Mouse (Mus musculus) hindbrain, embryonic 13.5 days (tissue): ENCODE results near the gene Ilkap. TPM values are rescaled to one million over a fixed set of nuclear protein-coding genes. Genes with fewer than 3 reads are reported as not detected.
A peak's percentile ranks its signal among the peaks of the same experiment; 100 is the strongest.

Experiments used
- ATAC-seq: fragments of 200-750 bp; cut with Nextera tagmentation; 2 replicates; pipeline ENCODE4 v1.8.0; 2017; ENCODE audit warnings: moderate TSS enrichment; ENCODE audit not compliant: low FRiP score
- H3K27ac ChIP-seq: fragments of 300-500 bp; sonication (generic); 2 replicates; pipeline ENCODE4 v1.5.1; 2015; ENCODE audit warnings: inconsistent platforms, mild to moderate bottlenecking, moderate library complexity
- H3K27me3 ChIP-seq: fragments of 300-500 bp; sonication (generic); 2 replicates; pipeline ENCODE4 v1.6.1; 2015; ENCODE audit warnings: mild to moderate bottlenecking, inconsistent platforms
- H3K36me3 ChIP-seq: fragments of 300-500 bp; sonication (generic); 2 replicates; pipeline ENCODE4 v1.6.1; 2015; ENCODE audit warnings: mild to moderate bottlenecking, inconsistent platforms
- H3K4me1 ChIP-seq: fragments of 300-500 bp; sonication (generic); replicated peaks from 2 replicates; pipeline ENCODE4 v1.6.1; 2015; ENCODE audit warnings: inconsistent platforms
- H3K4me2 ChIP-seq: fragments of 300-500 bp; sonication (generic); 2 replicates; pipeline ENCODE4 v1.6.1; 2015; ENCODE audit warnings: inconsistent platforms, mild to moderate bottlenecking, moderate library complexity
- H3K4me3 ChIP-seq: fragments of 300-500 bp; sonication (generic); 2 replicates; pipeline ENCODE4 v1.5.1; 2015; ENCODE audit warnings: mild to moderate bottlenecking, inconsistent platforms
- H3K9ac ChIP-seq: fragments of 300-500 bp; sonication (generic); 2 replicates; pipeline ENCODE4 v1.6.1; 2015; ENCODE audit warnings: mild to moderate bottlenecking, inconsistent platforms
- H3K9me3 ChIP-seq: fragments of 300-500 bp; sonication (generic); 2 replicates; pipeline ENCODE4 v1.6.1; 2016; ENCODE audit warnings: inconsistent platforms
- WGBS: fragments of 180-500 bp; shearing (Covaris S2); methylation state at CpG from one replicate; pipeline ENCODE4 v1.1.7; 2015; 5-methylcytosine and 5-hydroxymethylcytosine counted together
- polyA plus RNA-seq: library from polyadenylated mRNA; unstranded; fragments of >200 nt; fragmentation: Nextera tagmentation; extraction: Ambion mirVana; gene quantifications from 2 replicates; pipeline ENCODE4 v1.2.1, GENCODE M21; 2015

Ilkap gene
- polyA plus RNA-seq, 1 experiment from 2014 or later, result 147 TPM

DNA sequence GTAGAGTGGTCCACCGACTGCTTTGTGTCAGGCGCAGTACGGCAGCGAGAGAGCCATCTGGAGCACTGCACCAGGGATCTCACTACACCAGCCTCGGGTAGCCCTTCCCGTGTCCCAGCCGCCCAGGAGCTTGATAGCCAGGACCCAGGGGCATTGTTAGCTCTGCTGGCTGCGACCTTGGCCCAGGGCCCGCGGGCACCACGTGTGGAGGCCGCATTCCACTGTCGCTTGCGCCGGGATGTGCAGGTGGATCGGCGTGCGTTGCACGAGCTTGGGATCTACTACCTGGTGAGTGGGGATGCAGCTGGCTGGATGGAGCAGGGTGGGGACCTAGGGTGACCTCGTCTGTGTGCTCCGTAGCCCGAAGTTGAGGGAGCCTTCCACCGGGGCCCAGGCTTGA lies 28.6 kb downstream of the Ilkap start:
- 85% methylated on average over 23 of the region's 23 CpGs for WGBS
- H3K36me3 ChIP-seq, result peaks cover 61% of the 10 kb centered on the region
- ATAC-seq, result no peak

DNA sequence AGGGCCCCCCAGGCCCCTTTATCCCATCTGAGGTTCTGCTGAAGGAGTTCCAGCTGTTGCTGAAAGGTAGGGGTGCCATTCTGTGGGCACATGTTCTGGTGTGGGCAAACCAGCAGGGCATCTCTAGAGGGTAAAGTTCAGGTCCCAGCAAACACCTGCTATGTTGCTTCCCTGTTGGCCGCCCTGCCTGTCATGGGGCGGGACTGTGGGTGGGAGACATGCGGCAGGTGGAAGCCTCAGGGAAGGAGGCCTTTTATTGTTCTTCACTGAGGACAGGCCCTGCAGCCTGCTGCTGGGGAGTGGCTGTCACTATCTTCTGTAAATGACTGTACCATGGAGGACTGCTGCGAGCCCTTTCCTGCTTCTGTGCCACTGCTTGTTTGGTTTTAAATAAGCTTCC lies 29.2 kb downstream of the Ilkap start:
- Histone ChIP-seq H3K9ac (no peak overlapping the region), H3K4me3 (no peak overlapping the region), H3K4me2 (no peak overlapping the region), H3K27ac (no peak overlapping the region), H3K4me1 (peaks cover 9% of the 10 kb centered on the region), H3K9me3 (no peaks in the 10 kb centered on the region), H3K27me3 (peaks cover 30% of the 10 kb centered on the region), H3K36me3 (peaks cover 55% of the 10 kb centered on the region)
- WGBS, result 72% methylated on average over 4 of the region's 4 CpGs
- no peak for ATAC-seq

More for the DNA sequence above, 28.6 kb downstream of the Ilkap start:
- H3K4me3 ChIP-seq, result no peak overlapping the region
- H3K27ac ChIP-seq, result no peak overlapping the region
- H3K4me2 ChIP-seq, result no peak overlapping the region
- H3K9me3 ChIP-seq, result no peaks in the 10 kb centered on the region
- H3K4me1 ChIP-seq, result peaks cover 9% of the 10 kb centered on the region
- H3K9ac ChIP-seq, result no peak overlapping the region
- peaks cover 26% of the 10 kb centered on the region for H3K27me3 ChIP-seq

DNA sequence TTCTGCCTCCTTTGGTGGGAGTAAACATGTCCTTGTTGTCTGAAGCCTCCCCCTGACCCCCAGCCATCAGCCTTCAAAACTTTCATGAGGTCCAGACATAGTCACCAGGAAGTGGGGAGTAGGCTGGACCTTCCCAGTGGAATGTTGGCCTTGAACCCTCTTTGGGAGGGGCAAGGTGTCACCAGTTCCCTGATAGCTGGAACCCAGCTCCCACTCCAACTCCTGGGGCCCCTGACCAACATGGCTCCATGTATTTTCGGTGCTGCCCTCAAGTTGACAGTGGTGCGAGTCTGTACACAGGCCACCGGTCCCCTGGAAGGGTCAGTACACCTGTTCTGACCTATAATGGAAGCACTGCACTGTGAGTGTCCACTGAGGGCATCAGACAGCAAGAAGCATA lies 31.3 kb downstream of the Ilkap start:
- H3K27me3 ChIP-seq, result peaks cover 30% of the 10 kb centered on the region
- H3K4me1 ChIP-seq, result peaks cover 9% of the 10 kb centered on the region
- no peak overlapping the region for H3K4me3 ChIP-seq
- H3K9me3 ChIP-seq, result peaks cover 7% of the 10 kb centered on the region; the same call in 1 of the 2 replicates
- H3K9ac ChIP-seq, result no peak overlapping the region
- ATAC-seq, result no peak
- H3K4me2 ChIP-seq, result no peak overlapping the region
- H3K36me3 ChIP-seq, result peaks cover 34% of the 10 kb centered on the region
- no peak overlapping the region for H3K27ac ChIP-seq
- WGBS, result 83% methylated on average over 3 of the region's 3 CpGs

DNA sequence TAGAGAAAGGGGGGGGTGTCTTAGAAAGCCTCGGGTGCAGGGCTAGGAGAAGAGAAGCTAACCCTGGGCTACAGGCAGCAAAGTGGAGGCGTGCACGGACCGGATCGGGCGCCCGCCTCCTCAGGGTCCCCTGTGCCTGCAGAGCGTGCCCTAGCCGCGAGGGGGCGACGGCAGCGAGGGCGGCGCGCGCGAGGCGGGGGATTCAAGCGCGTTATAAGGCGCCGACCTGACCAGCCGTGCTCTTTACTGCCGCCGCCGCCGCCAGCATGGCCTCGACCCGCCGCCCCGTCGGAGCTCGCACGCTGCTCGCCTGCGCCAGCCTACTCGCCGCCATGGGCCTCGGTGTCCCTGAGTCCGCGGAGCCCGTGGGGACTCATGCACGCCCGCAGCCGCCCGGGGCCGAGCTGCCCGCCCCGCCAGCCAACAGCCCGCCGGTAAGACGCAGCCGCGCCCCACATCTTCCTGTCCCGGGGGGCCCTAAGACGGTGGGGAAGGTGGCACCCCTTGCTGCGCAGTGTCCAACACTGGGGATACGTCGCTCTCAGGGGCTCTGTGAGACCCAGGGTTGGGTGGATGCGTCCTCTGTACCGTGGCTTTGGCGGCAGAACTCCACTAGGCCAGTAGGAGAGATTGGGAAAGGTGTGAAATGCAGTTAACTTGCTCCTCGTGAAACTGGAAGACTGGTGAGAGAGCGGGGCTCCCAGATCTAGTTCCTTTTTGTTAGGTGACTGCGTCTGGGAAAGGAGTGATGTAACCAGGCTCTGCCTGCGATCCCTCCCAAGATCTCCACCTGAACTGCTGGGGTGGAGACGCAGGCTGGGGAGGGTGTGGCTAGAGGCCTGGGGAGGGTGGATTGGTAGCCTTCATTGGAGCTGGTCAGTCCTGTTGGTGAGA lies 32.2 kb downstream of the Ilkap start, which contains the start of gene Erfe:
Erfe (plus strand) TSS at position 216 of the 894 bp plus-strand sequence.
- Histone ChIP-seq H3K4me3 (peak within 1 kb of the TSS; percentile 38), H3K27me3 (peaks cover 30% of the 10 kb centered on the region), H3K27ac (no peak within 1 kb of the TSS), H3K4me1 (peaks cover 9% of the 10 kb centered on the region), H3K9me3 (peaks cover 7% of the 10 kb centered on the region; the same call in 1 of the 2 replicates), H3K9ac (peak within 1 kb of the TSS; percentile 67), H3K36me3 (peaks cover 25% of the 10 kb centered on the region), H3K4me2 (peak within 1 kb of the TSS; percentile 64)
- peak; percentile 57; the same call in 1 of the 2 replicates for ATAC-seq
- WGBS, result under 1% methylated on average over 65 of the region's 68 CpGs

DNA sequence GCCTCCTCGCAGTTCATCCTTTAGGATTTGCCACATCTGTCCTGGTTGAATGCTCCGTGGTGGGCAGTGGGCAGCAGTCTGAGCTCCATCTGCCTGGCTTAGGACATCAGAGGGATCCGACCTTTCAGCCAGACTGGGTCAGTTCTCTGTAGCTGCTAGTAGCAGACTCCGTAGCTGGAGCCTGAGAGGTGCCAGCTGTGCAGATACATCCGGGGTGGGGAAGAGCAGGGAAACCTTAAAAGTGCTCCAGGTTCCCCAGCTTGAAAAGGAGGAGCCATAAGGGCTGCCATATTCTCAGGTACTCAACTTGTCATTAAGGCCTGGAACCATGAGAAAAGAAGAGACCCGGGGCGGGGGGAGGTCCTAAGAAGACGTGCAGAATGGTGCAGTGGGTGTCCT lies 32.8 kb downstream of the Ilkap start:
- peak overlapping the region; percentile 64 for H3K4me2 ChIP-seq
- H3K36me3 ChIP-seq, result peaks cover 19% of the 10 kb centered on the region
- H3K4me1 ChIP-seq, result peaks cover 9% of the 10 kb centered on the region
- no peak overlapping the region for H3K27ac ChIP-seq
- ATAC-seq, result no peak
- 29% methylated on average over 8 of the region's 8 CpGs for WGBS
- peaks cover 7% of the 10 kb centered on the region; the same call in 1 of the 2 replicates for H3K9me3 ChIP-seq
- H3K9ac ChIP-seq, result peak overlapping the region; percentile 67; the same call in 1 of the 2 replicates
- peaks cover 30% of the 10 kb centered on the region for H3K27me3 ChIP-seq
- H3K4me3 ChIP-seq, result peak overlapping the region; percentile 38

DNA sequence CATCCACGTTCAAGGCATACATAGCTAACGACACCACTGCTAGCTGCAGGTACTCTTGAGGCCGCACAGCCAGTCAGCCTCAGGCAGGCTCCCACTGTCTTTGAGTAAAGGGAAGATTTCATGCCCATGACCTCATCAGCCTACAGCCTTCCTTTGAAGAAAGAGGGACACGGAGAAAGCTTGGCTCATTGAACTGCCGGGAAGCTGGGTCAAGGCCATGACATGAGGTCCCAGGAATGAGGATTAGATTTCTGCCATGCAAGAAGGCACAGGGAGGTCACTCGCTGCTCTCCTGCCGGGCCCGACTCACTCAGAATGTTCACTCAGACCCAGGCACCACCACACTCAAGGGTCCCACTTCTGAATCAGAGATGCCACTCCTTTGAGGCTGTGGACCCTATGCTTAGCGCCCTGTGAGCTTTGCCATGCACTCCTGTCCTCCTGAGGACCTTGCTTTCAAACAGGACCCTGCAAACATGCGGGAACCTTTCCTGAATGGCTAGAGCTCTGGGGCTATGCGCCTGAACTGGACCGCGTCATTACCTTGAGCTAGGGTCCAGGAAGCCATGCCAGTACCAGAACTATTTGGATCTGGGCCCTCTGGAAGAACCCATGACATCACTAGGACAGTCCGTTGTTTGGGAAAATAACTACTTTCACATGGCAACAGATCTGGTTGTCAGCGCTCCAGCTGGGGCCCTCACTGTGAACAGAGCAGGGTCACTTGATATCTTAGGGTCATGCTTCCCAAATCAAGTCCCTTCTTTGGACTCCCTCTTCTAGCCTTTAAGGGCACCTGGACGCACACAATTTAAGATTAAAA lies 33.6 kb downstream of the Ilkap start:
- Histone ChIP-seq H3K4me2 (no peak overlapping the region), H3K27ac (no peak overlapping the region), H3K9me3 (peaks cover 7% of the 10 kb centered on the region; the same call in 1 of the 2 replicates), H3K9ac (no peak overlapping the region), H3K4me3 (no peak overlapping the region), H3K4me1 (peaks cover 9% of the 10 kb centered on the region), H3K27me3 (peaks cover 30% of the 10 kb centered on the region), H3K36me3 (peaks cover 11% of the 10 kb centered on the region)
- no peak for ATAC-seq
- WGBS, result 93% methylated on average over 16 of the region's 16 CpGs

DNA sequence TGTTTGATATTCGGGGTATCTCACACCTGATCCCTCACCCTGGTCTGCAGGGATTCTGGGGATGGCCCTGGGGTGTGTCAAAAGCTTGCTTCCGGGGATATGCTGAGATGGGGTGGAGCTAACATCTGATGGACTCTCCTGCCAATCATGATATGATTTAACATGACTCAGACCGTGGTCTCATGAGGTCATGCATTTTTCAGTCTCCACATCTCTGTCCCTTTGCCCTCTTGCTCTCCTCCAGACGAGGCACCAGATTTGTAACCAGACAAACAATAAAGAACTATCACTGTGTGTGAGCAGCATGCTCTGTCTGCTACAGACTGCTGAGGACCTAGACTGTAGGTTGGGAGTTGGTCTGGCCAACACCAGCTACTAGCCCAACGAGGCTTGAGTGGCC lies 36.5 kb downstream of the Ilkap start:
- Histone ChIP-seq H3K9ac (no peak overlapping the region), H3K9me3 (peaks cover 7% of the 10 kb centered on the region; the same call in 1 of the 2 replicates), H3K4me2 (no peak overlapping the region), H3K27me3 (peaks cover 23% of the 10 kb centered on the region), H3K4me3 (no peak overlapping the region), H3K36me3 (no peaks in the 10 kb centered on the region), H3K27ac (no peak overlapping the region), H3K4me1 (peaks cover 9% of the 10 kb centered on the region)
- ATAC-seq, result no peak
- 87% methylated on average over 5 of the region's 5 CpGs for WGBS

DNA sequence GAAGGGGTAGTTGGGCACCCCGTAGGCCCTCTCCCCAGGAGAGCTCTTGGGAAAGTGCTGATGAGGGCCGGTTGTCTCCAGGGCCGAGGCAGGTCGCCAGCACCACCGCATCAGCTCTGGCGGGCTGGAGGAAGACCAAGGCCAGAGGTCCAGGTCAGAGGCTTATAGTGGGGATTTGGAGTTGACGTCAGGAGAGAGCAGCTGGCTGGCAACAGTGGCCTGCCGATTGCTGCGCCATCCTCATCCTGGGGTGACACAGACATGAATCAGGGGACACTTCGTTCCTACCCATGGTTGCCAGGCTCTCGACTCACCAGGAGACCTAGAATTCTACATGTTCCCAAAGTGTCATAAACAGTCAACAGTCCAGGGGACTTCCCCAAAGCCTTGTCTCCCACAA lies 42.5 kb downstream of the Ilkap start:
- Histone ChIP-seq H3K9me3 (no peaks in the 10 kb centered on the region), H3K4me3 (no peak overlapping the region), H3K27ac (no peak overlapping the region), H3K9ac (no peak overlapping the region), H3K36me3 (no peaks in the 10 kb centered on the region), H3K4me2 (no peak overlapping the region), H3K4me1 (no peaks in the 10 kb centered on the region), H3K27me3 (no peaks in the 10 kb centered on the region)
- 90% methylated on average over 11 of the region's 11 CpGs for WGBS
- ATAC-seq, result no peak

DNA sequence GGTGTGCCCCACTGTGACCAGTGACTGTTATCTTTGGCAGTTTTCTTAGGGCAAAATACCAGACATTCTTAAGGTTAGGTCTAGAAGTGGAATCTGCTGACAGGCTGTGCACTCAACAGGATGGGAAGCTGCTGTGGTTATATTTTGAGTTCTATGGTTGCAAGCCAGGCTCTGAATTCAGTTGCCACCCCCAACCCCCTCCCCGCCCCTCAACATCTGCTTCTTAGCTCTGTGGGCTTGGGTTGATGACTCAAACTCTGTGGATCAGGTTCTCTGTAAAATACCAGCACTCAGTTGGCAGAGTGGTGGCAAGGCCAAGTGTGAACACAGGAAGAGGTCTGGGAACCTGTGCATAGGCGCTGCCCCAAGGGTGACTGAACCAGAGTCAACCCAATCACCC lies 46.3 kb downstream of the Ilkap start:
- no peaks in the 10 kb centered on the region for H3K9me3 ChIP-seq
- H3K4me1 ChIP-seq, result no peaks in the 10 kb centered on the region
- no peak overlapping the region for H3K9ac ChIP-seq
- WGBS, result 88% methylated on average over 2 of the region's 2 CpGs
- no peaks in the 10 kb centered on the region for H3K27me3 ChIP-seq
- H3K36me3 ChIP-seq, result no peaks in the 10 kb centered on the region
- ATAC-seq, result no peak
- H3K4me2 ChIP-seq, result no peak overlapping the region
- no peak overlapping the region for H3K27ac ChIP-seq
- no peak overlapping the region for H3K4me3 ChIP-seq

DNA sequence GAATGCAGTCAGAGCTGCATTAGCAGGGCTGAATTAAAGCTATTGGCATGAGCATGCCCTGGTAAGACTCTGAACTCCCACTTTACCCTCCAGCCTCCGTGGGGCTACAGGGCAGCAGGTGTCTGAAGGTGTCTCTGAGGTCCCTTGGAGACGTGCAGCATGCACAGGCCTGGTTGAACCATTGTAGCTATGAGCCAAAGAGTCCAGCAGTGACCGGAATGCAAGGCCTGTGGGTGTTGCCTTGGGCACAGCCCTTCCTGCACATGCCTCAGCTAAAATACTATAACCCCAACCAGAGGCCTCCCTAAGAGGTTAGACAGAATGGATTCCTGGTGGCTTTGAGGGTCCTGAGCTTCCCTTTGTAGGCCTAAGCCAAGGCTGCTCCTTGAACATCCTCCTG lies 47.4 kb downstream of the Ilkap start:
- no peak overlapping the region for H3K4me3 ChIP-seq
- peaks cover 6% of the 10 kb centered on the region for H3K27me3 ChIP-seq
- H3K9me3 ChIP-seq, result no peaks in the 10 kb centered on the region
- no peak overlapping the region for H3K27ac ChIP-seq
- WGBS, result 89% methylated on average over 3 of the region's 3 CpGs
- H3K4me2 ChIP-seq, result no peak overlapping the region
- H3K4me1 ChIP-seq, result no peaks in the 10 kb centered on the region
- H3K36me3 ChIP-seq, result no peaks in the 10 kb centered on the region
- no peak for ATAC-seq
- no peak overlapping the region for H3K9ac ChIP-seq

DNA sequence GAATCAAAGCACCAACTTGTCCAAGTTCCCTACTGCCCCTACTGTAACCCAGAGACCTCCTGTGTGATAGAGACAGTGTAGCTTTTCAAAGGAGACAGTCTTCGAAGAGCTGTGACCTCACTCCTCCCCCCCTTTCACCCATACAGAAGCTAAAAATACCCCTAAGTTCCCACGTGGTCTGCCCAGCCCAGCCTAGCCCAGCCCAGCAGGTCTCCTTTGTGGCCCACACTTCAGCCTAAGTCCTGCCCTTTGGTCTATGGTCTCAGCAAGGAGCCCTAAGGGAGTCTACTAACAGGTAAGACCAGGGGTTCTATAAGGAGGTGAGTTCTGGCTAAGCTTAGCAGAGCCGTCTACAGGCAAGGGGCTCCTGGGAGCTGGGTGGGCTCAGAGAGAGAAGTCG lies 47.8 kb downstream of the Ilkap start, which contains the start of gene Klhl30:
Klhl30 (plus strand) TSS at position 176 of the 400 bp plus-strand sequence.
- Histone ChIP-seq H3K4me2 (no peak within 1 kb of the TSS), H3K27ac (no peak within 1 kb of the TSS)

DNA sequence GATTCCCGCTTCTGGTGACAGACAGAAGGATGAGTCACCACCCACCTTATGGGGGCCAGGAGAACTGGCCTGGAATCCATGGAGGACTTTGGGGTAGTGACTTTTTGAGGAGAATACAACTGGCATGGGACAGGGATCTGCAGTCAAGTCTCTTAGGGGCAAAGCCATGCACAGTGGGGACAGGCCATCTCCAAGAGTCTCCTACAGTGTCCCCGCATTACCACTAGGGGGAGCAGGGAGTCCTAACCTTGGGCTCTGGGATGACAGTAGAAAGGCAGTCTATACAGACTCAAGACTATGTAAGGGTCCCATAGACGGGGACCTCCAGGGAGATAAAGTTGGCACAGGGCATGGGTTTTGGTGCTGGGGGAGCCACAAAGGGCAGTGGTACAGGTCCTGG lies 51.7 kb downstream of the Ilkap start:
- Histone ChIP-seq H3K4me1 (peaks cover 18% of the 10 kb centered on the region), H3K36me3 (no peaks in the 10 kb centered on the region), H3K27ac (no peak overlapping the region), H3K4me3 (no peak overlapping the region), H3K27me3 (peaks cover 48% of the 10 kb centered on the region), H3K4me2 (no peak overlapping the region), H3K9me3 (no peaks in the 10 kb centered on the region), H3K9ac (no peak overlapping the region)
- ATAC-seq, result peak; percentile 67; the same call in 1 of the 2 replicates
- WGBS, result 33% methylated on average over 3 of the region's 3 CpGs

More for the DNA sequence above, 47.8 kb downstream of the Ilkap start, which contains the start of gene Klhl30:
- no peak within 1 kb of the TSS for H3K9ac ChIP-seq
- 66% methylated on average over 4 of the region's 4 CpGs for WGBS
- H3K9me3 ChIP-seq, result no peaks in the 10 kb centered on the region
- no peaks in the 10 kb centered on the region for H3K4me1 ChIP-seq
- peaks cover 11% of the 10 kb centered on the region for H3K27me3 ChIP-seq
- no peak for ATAC-seq
- H3K36me3 ChIP-seq, result no peaks in the 10 kb centered on the region
- no peak within 1 kb of the TSS for H3K4me3 ChIP-seq
